Mouse (Mus musculus) small intestine, adult 2 months (tissue): ENCODE measurements around the gene Recql5. TPM values are rescaled to one million over a fixed set of nuclear protein-coding genes. Genes with fewer than 3 reads are reported as not detected.
"Not testable (repeated sequence)": the region's sequence is repeated elsewhere in the genome, so short reads cannot be mapped to it uniquely, and the experiment has no call there.

ENCODE experiments used
- H3K27ac ChIP-seq: fragments of 200-500 bp; 2 replicates; pipeline ENCODE4 v1.5.1; 2012; ENCODE audit warnings: low read depth, low read length, control low read depth, inconsistent platforms; ENCODE audit not compliant: insufficient read depth
- H3K27me3 ChIP-seq: fragments of 200-500 bp; 2 replicates; pipeline ENCODE4 v1.6.1; 2012; ENCODE audit warnings: mild to moderate bottlenecking, moderate library complexity, low read length, inconsistent platforms; ENCODE audit not compliant: control insufficient read depth, insufficient read depth
- H3K36me3 ChIP-seq: fragments of 200-500 bp; 2 replicates; pipeline ENCODE4 v1.6.1; 2012; ENCODE audit warnings: mild to moderate bottlenecking, low read length, control low read depth, inconsistent platforms; ENCODE audit not compliant: control insufficient read depth, insufficient read depth
- H3K4me1 ChIP-seq: fragments of 200-500 bp; 2 replicates; pipeline ENCODE4 v1.6.1; 2012; ENCODE audit warnings: low read length, inconsistent platforms, mixed read lengths; ENCODE audit not compliant: control insufficient read depth, insufficient read depth, insufficient read length
- H3K4me3 ChIP-seq: fragments of 200-500 bp; 2 replicates; pipeline ENCODE4 v1.5.1; 2012; ENCODE audit warnings: low read depth, mild to moderate bottlenecking, control low read depth, inconsistent platforms, low read length, moderate library complexity
- CTCF ChIP-seq: fragments of 200-500 bp; IDR thresholded peaks from 2 replicates; pipeline ENCODE4 v1.5.1; 2012; ENCODE audit warnings: low read depth, mild to moderate bottlenecking, control low read depth, inconsistent platforms, low read length, moderate library complexity, mixed read lengths; ENCODE audit not compliant: insufficient replicate concordance, insufficient read length; ENCODE audit errors: extremely low read depth
- POLR2A ChIP-seq: fragments of 200-500 bp; IDR thresholded peaks from 2 replicates; pipeline ENCODE4 v1.6.1; 2012; ENCODE audit warnings: low read depth, mild to moderate bottlenecking, control low read depth, inconsistent platforms, low read length, moderate library complexity
- WGBS: fragments of 180-500 bp; shearing (Covaris S2); methylation state at CpG from one replicate; pipeline ENCODE4 v1.1.7; 2018; 5-methylcytosine and 5-hydroxymethylcytosine counted together
- polyA plus RNA-seq: library from polyadenylated mRNA; depleted of rRNA; stranded (reverse); fragments of >200 nt; gene quantifications from 2 replicates; pipeline ENCODE4 v1.2.3, GENCODE M21; 2012

The Recql5 gene
- polyA plus RNA-seq, 1 experiment = 9.2 TPM

- peaks cover 33% of the 10 kb centered on the region for H3K4me1 ChIP-seq
- no peak; the same call in 1 of the 2 replicates for TF ChIP-seq POLR2A
- TF ChIP-seq CTCF = no peak
- H3K4me3 ChIP-seq = no peak overlapping the region
- no peaks in the 10 kb centered on the region for H3K36me3 ChIP-seq
- no peaks in the 10 kb centered on the region for H3K27me3 ChIP-seq
- WGBS = 22% methylated on average over 8 of the region's 8 CpGs
- H3K27ac ChIP-seq = peak overlapping the region; percentile 98
These were observed 63.9 kb downstream of the Recql5 start for GRCm38 (mm10) chr11:115869393-115869792.

- H3K36me3 ChIP-seq = no peaks in the 10 kb centered on the region
- no peak overlapping the region for H3K4me3 ChIP-seq
- TF ChIP-seq POLR2A (no peak), CTCF (peak; percentile 11; the same call in 1 of the 2 replicates)
- 72% methylated on average over 8 of the region's 8 CpGs for WGBS
- no peak overlapping the region for H3K27ac ChIP-seq
- H3K4me1 ChIP-seq = peaks cover 8% of the 10 kb centered on the region
- peaks cover 4% of the 10 kb centered on the region for H3K27me3 ChIP-seq
These were observed 69.4 kb downstream of the Recql5 start for GRCm38 (mm10) chr11:115863895-115864294.

GRCm38 (mm10) chr11:115859143-115859945 is 73.9 kb downstream of the Recql5 start:
- TF ChIP-seq POLR2A (no peak), CTCF (peak; percentile 89)
- peak overlapping the region; percentile 62 for H3K4me3 ChIP-seq
- no peak overlapping the region for H3K27ac ChIP-seq
- H3K36me3 ChIP-seq = peaks cover 17% of the 10 kb centered on the region
- WGBS = 2% methylated on average over 75 of the region's 75 CpGs
- H3K27me3 ChIP-seq = peaks cover 7% of the 10 kb centered on the region
- H3K4me1 ChIP-seq = peaks cover 10% of the 10 kb centered on the region

- 45% methylated on average over 27 of the region's 27 CpGs for WGBS
- peaks cover 7% of the 10 kb centered on the region for H3K27me3 ChIP-seq
- peaks cover 27% of the 10 kb centered on the region for H3K36me3 ChIP-seq
- TF ChIP-seq POLR2A = no peak
- TF ChIP-seq CTCF = no peak
- peaks cover 10% of the 10 kb centered on the region for H3K4me1 ChIP-seq
- no peak within 1 kb of the TSS for H3K27ac ChIP-seq
- peak within 1 kb of the TSS; percentile 62 for H3K4me3 ChIP-seq
These were observed 74.9 kb downstream of the Recql5 start, which contains the start of gene Myo15b for GRCm38 (mm10) chr11:115858354-115858753. Myo15b (plus strand) TSS chr11:115858406.

GRCm38 (mm10) chr11:115857936-115858335 is 75.3 kb downstream of the Recql5 start:
- peaks cover 10% of the 10 kb centered on the region for H3K4me1 ChIP-seq
- H3K36me3 ChIP-seq = peaks cover 31% of the 10 kb centered on the region
- WGBS = 58% methylated on average over 13 of the region's 13 CpGs
- H3K27me3 ChIP-seq = peaks cover 7% of the 10 kb centered on the region
- H3K4me3 ChIP-seq = no peak overlapping the region
- H3K27ac ChIP-seq = no peak overlapping the region
- TF ChIP-seq POLR2A (no peak), CTCF (no peak)

GRCm38 (mm10) chr11:115857146-115857545 is 76.1 kb downstream of the Recql5 start:
- peaks cover 38% of the 10 kb centered on the region for H3K36me3 ChIP-seq
- H3K4me1 ChIP-seq, H3K27ac ChIP-seq, H3K27me3 ChIP-seq, H3K4me3 ChIP-seq: not testable (repeated sequence)
- WGBS = 84% methylated on average over 4 of the region's 4 CpGs

- Histone ChIP-seq H3K4me3 (no peak overlapping the region), H3K27me3 (peaks cover 7% of the 10 kb centered on the region; the same call in 1 of the 2 replicates), H3K27ac (no peak overlapping the region), H3K36me3 (peaks cover 61% of the 10 kb centered on the region), H3K4me1 (peaks cover 10% of the 10 kb centered on the region)
- no peak for TF ChIP-seq CTCF
- no peak for TF ChIP-seq POLR2A
- 90% methylated on average over 6 of the region's 6 CpGs for WGBS
These were observed 78.6 kb downstream of the Recql5 start for GRCm38 (mm10) chr11:115854674-115855073.
